In the genomic region with DNA sequence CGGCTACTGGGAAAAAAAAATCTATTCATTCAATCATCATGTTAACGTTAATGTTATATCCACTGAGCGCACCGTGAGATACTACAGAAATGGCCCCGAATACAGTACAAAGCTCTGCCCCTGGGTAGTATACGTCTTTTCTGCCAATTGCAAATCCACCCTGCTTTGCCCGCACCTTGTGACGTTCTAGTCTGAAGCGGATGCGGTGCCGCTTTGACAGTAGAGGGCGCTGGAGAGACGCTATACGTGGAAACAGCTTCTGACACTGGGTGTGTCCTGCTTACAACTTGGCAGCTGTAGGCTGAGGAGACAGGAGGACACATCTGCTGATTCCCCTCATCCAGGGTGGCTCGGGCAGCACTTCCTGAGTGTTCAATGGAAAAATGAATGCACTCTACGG, we compare ENCODE assay signal across 8 mouse cellular contexts.
DNase-seq lines count a peak whose midpoint lies in the region; ATAC-seq and TF ChIP-seq lines count a peak whose summit lies in the region.

No protein-coding gene starts in this region.

- H3K4me3 ChIP-seq in forebrain, embryonic 10.5 days = 0 out of 2 replicates have a peak overlapping the region, but pooled peaks have one; percentile 10
- peak overlapping the region; percentile 13 to 18; a peak in 2 of 4 replicates for H3K4me3 ChIP-seq in heart, embryonic 14.5 days (ENCODE audit: control insufficient read depth in 1 of 2, insufficient read depth in 1 of 2, low read depth in 1 of 2, low read length in 2 of 2)
- no peak overlapping the region for H3K4me3 ChIP-seq in liver, embryonic 11.5 days (ENCODE audit: low read depth, low read length)
- no peak overlapping the region for H3K4me3 ChIP-seq in neural tube, embryonic 12.5 days
- peak overlapping the region; percentile 25; the same call in 1 of the 2 replicates for H3K4me3 ChIP-seq in testis, adult 2 months (ENCODE audit: control insufficient read depth, low read depth, low read length)

- peaks cover 4% of the 10 kb centered on the region for H3K4me1 ChIP-seq in forebrain, embryonic 10.5 days
- H3K4me1 ChIP-seq in heart, embryonic 14.5 days (ENCODE audit: control insufficient read depth in 2 of 2, insufficient read depth in 2 of 2, low read length in 2 of 2) = peaks cover 2 to 8% of the 10 kb centered on the region in 2 experiments; a peak in 2 of 4 replicates
- no peaks in the 10 kb centered on the region for H3K4me1 ChIP-seq in liver, embryonic 11.5 days (replicated peaks; ENCODE audit: control insufficient read depth, insufficient read depth, low read length)
- H3K4me1 ChIP-seq in neural tube, embryonic 12.5 days = no peaks in the 10 kb centered on the region
- H3K4me1 ChIP-seq in testis, adult 2 months (ENCODE audit: control insufficient read depth, insufficient read depth, low read length) = peaks cover 3% of the 10 kb centered on the region; the same call in 1 of the 2 replicates

- H3K9me3 ChIP-seq in forebrain, embryonic 10.5 days = no peaks in the 10 kb centered on the region
- H3K9me3 ChIP-seq in heart, embryonic 14.5 days (ENCODE audit: control insufficient read depth, low read length) = no peaks in the 10 kb centered on the region
- no peaks in the 10 kb centered on the region for H3K9me3 ChIP-seq in liver, embryonic 11.5 days (ENCODE audit: control insufficient read depth, low read length)
- H3K9me3 ChIP-seq in neural tube, embryonic 12.5 days = no peaks in the 10 kb centered on the region

- H3K27me3 ChIP-seq in forebrain, embryonic 10.5 days (ENCODE audit: poor library complexity, severe bottlenecking) = no peaks in the 10 kb centered on the region
- no peaks in the 10 kb centered on the region for H3K27me3 ChIP-seq in heart, embryonic 14.5 days (ENCODE audit: control insufficient read depth, insufficient read depth, low read length)
- no peaks in the 10 kb centered on the region for H3K27me3 ChIP-seq in liver, embryonic 11.5 days (replicated peaks; ENCODE audit: control insufficient read depth, insufficient read depth, low read length)
- H3K27me3 ChIP-seq in neural tube, embryonic 12.5 days (replicated peaks) = no peaks in the 10 kb centered on the region
- H3K27me3 ChIP-seq in testis, adult 2 months (ENCODE audit: control insufficient read depth, insufficient read depth, low read length) = no peaks in the 10 kb centered on the region

- no peak for TF ChIP-seq POLR2A in testis, adult 2 months (IDR thresholded peaks at IDR 0.05; ENCODE audit: control insufficient read depth, low read depth, low read length)

- no peak overlapping the region for H3K9ac ChIP-seq in heart, embryonic 14.5 days (ENCODE audit: low read length)
- H3K9ac ChIP-seq in liver, embryonic 11.5 days (ENCODE audit: low read depth, low read length) = no peak overlapping the region
- no peak overlapping the region for H3K9ac ChIP-seq in neural tube, embryonic 12.5 days

- peak overlapping the region; percentile 58 for H3K4me2 ChIP-seq in heart, embryonic 14.5 days (ENCODE audit: low read length)
- H3K4me2 ChIP-seq in liver, embryonic 11.5 days = no peak overlapping the region
- peak overlapping the region; percentile 34; the same call in 1 of the 2 replicates for H3K4me2 ChIP-seq in neural tube, embryonic 12.5 days (replicated peaks)

- DNase-seq in c-Kit-negative CD71-positive TER-119-positive erythroid progenitor cells, embryonic 14.5 days (ENCODE audit: low read depth, low spot score) = peak; percentile 8
- peak; percentile 72 for DNase-seq in forebrain, embryonic 10.5 days (ENCODE audit: extremely low spot score, low spot score)
- DNase-seq in kidney, postnatal 10 days = peak; percentile 89
- peak; percentile 56 for DNase-seq in liver, embryonic 11.5 days (ENCODE audit: low spot score)

- TF ChIP-seq CTCF in testis, adult 2 months (IDR thresholded peaks at IDR 0.05; ENCODE audit: control insufficient read depth, insufficient read depth, insufficient replicate concordance, low read depth, low read length) = peak; percentile 97

- H3K27ac ChIP-seq in forebrain, embryonic 10.5 days = no peak overlapping the region
- H3K27ac ChIP-seq in heart, embryonic 14.5 days (replicated peaks in 1 of 2; ENCODE audit: control insufficient read depth in 1 of 2, insufficient read depth in 1 of 2, low read depth in 2 of 2, low read length in 2 of 2) = no peak overlapping the region
- H3K27ac ChIP-seq in liver, embryonic 11.5 days (ENCODE audit: low read depth, low read length) = no peak overlapping the region
- no peak overlapping the region for H3K27ac ChIP-seq in neural tube, embryonic 12.5 days
- H3K27ac ChIP-seq in testis, adult 2 months (ENCODE audit: control insufficient read depth, insufficient read depth, low read depth, low read length) = no peak overlapping the region

- H3K36me3 ChIP-seq in forebrain, embryonic 10.5 days (replicated peaks) = no peaks in the 10 kb centered on the region
- H3K36me3 ChIP-seq in heart, embryonic 14.5 days (ENCODE audit: control insufficient read depth, insufficient read depth, low read length) = no peaks in the 10 kb centered on the region
- no peaks in the 10 kb centered on the region for H3K36me3 ChIP-seq in liver, embryonic 11.5 days (ENCODE audit: control insufficient read depth, insufficient read depth, low read length)
- no peaks in the 10 kb centered on the region for H3K36me3 ChIP-seq in neural tube, embryonic 12.5 days
- no peaks in the 10 kb centered on the region for H3K36me3 ChIP-seq in testis, adult 2 months (ENCODE audit: control insufficient read depth, insufficient read depth, low read length)

- 11% methylated on average over 16 of the region's 16 CpGs for WGBS in forebrain, embryonic 10.5 days
- 8% methylated on average over 16 of the region's 16 CpGs for WGBS in heart, embryonic 14.5 days
- 10% methylated on average over 16 of the region's 16 CpGs for WGBS in liver, embryonic 11.5 days
- 11% methylated on average over 16 of the region's 16 CpGs for WGBS in neural tube, embryonic 12.5 days

- ATAC-seq in CD4-positive, CD25-positive, alpha-beta regulatory T cell, adult 4 months = peak; percentile 58
- ATAC-seq in heart, embryonic 14.5 days (ENCODE audit: insufficient number of reproducible peaks, insufficient read depth, low FRiP score, low read depth) = no peak
- ATAC-seq in liver, embryonic 11.5 days (replicated peaks; ENCODE audit: low FRiP score) = peak; percentile 57; the same call in 1 of the 2 replicates
- ATAC-seq in neural tube, embryonic 12.5 days (ENCODE audit: low FRiP score, low read depth) = peak; percentile 69

Comparison
In these comparisons a context has a peak if more than half of its experiments do, and no peak if none do; other contexts are left out.
1. DNase-seq: peak in every context shown above with its lines; median percentile 89 in kidney, postnatal 10 days; 72 in forebrain, embryonic 10.5 days; 56 in liver, embryonic 11.5 days; 8 in c-Kit-negative CD71-positive TER-119-positive erythroid progenitor cells, embryonic 14.5 days.
2. H3K4me3 ChIP-seq: peak in forebrain, embryonic 10.5 days (single experiment), heart, embryonic 14.5 days (2 of 2) and testis, adult 2 months (single experiment); none in liver, embryonic 11.5 days (single experiment) and neural tube, embryonic 12.5 days (single experiment).